Mouse (Mus musculus): ENCODE results near the gene Zc3h12d.

Zc3h12d gene

GRCm38 (mm10) chr10:7838874-7839421 lies 6.7 kb downstream of the Zc3h12d start:
- CTCF ChIA-PET, result no interaction called here

GRCm38 (mm10) chr10:7839551-7840352 lies 7.5 kb downstream of the Zc3h12d start:
- CTCF ChIA-PET, result no interaction called here

GRCm38 (mm10) chr10:7840353-7840733 lies 8.1 kb downstream of the Zc3h12d start:
- CTCF ChIA-PET, result interaction anchor here (0.6 kb wide), 3 partner anchors 101 to 865 kb away, joined by 3 to 9 read pairs (median 6); no protein-coding TSS in a partner anchor

GRCm38 (mm10) chr10:7840785-7841184 lies 8.5 kb downstream of the Zc3h12d start:
- CTCF ChIA-PET, result interaction anchor here (0.6 kb wide), 3 partner anchors 101 to 865 kb away, joined by 3 to 9 read pairs (median 6); no protein-coding TSS in a partner anchor

GRCm38 (mm10) chr10:7841571-7842080 lies 9.4 kb downstream of the Zc3h12d start:
- CTCF ChIA-PET, result interaction anchor here (0.6 kb wide), 1 partner anchor 10 kb away, joined by 10 read pairs; no protein-coding TSS in a partner anchor

- CTCF ChIA-PET, result no interaction called here
Observed at GRCm38 (mm10) chr10:7843181-7843580, 10.9 kb downstream of the Zc3h12d start.

GRCm38 (mm10) chr10:7844161-7844560 lies 11.9 kb downstream of the Zc3h12d start:
- CTCF ChIA-PET, result no interaction called here

GRCm38 (mm10) chr10:7845136-7845535 lies 12.9 kb downstream of the Zc3h12d start:
- CTCF ChIA-PET, result interaction anchor here (0.6 kb wide), 3 partner anchors 18 to 197 kb away, joined by 3 to 6 read pairs (median 6); no protein-coding TSS in a partner anchor

GRCm38 (mm10) chr10:7845991-7846390 lies 13.7 kb downstream of the Zc3h12d start:
- CTCF ChIA-PET, result interaction anchor here (0.6 kb wide), 1 partner anchor 21 kb away, joined by 7 read pairs; no protein-coding TSS in a partner anchor

GRCm38 (mm10) chr10:7847166-7847605 lies 14.9 kb downstream of the Zc3h12d start:
- CTCF ChIA-PET, result no interaction called here

GRCm38 (mm10) chr10:7851891-7852290 lies 19.6 kb downstream of the Zc3h12d start:
- CTCF ChIA-PET, result interaction anchor here (1.0 kb wide), 1 partner anchor 16 kb away, joined by 3 read pairs; no protein-coding TSS in a partner anchor

GRCm38 (mm10) chr10:7860494-7860893 lies 28.2 kb downstream of the Zc3h12d start:
- CTCF ChIA-PET, result no interaction called here

GRCm38 (mm10) chr10:7861259-7861936 lies 29.1 kb downstream of the Zc3h12d start:
- CTCF ChIA-PET, result no interaction called here

- CTCF ChIA-PET, result no interaction called here
Observed at GRCm38 (mm10) chr10:7861937-7862657, 29.8 kb downstream of the Zc3h12d start.

- CTCF ChIA-PET, result interaction anchor here (0.5 kb wide), 1 partner anchor 19 kb away, joined by 6 read pairs; no protein-coding TSS in a partner anchor
Observed at GRCm38 (mm10) chr10:7863411-7863810, 31.1 kb downstream of the Zc3h12d start.

- CTCF ChIA-PET, result no interaction called here
Observed at GRCm38 (mm10) chr10:7864184-7864583, 31.9 kb downstream of the Zc3h12d start.

- CTCF ChIA-PET, result no interaction called here
Observed at GRCm38 (mm10) chr10:7864806-7865205, 32.5 kb downstream of the Zc3h12d start.

GRCm38 (mm10) chr10:7866762-7867665 lies 34.7 kb downstream of the Zc3h12d start:
- CTCF ChIA-PET, result interaction anchor here (0.6 to 0.7 kb wide), 2 partner anchors 36 to 289 kb away, joined by 3 to 9 read pairs; no protein-coding TSS in a partner anchor

- CTCF ChIA-PET, result interaction anchor here (0.6 to 0.7 kb wide), 2 partner anchors 36 to 289 kb away, joined by 3 to 9 read pairs; no protein-coding TSS in a partner anchor
Observed at GRCm38 (mm10) chr10:7867666-7868030, 35.4 kb downstream of the Zc3h12d start.

GRCm38 (mm10) chr10:7869746-7870145 lies 37.5 kb downstream of the Zc3h12d start:
- CTCF ChIA-PET, result interaction anchor here (0.8 kb wide), 1 partner anchor 13 kb away, joined by 8 read pairs; no protein-coding TSS in a partner anchor
